Mouse (Mus musculus) forebrain, embryonic 13.5 days (tissue): ENCODE measurements at regions not wholly inside any gene's neighbourhood (a gene's known extent, or its start where the extent isn't known, plus 50 kb on each side); places are given as distances from the start of the nearest gene placed in this dataset.
"Not testable (repeated sequence)": the region's sequence is repeated elsewhere in the genome, so short reads cannot be mapped to it uniquely, and the experiment has no call there.

ENCODE experiments used
- ATAC-seq: fragments of 200-750 bp; cut with Nextera tagmentation; 2 replicates; pipeline ENCODE4 v1.8.0; 2017
- H3K27ac ChIP-seq: fragments of 300-500 bp; sonication (generic); 2 replicates; pipeline ENCODE4 v1.5.1; 2015; ENCODE audit warnings: inconsistent platforms, mild to moderate bottlenecking, moderate library complexity
- H3K27me3 ChIP-seq: fragments of 300-500 bp; sonication (generic); 2 replicates; pipeline ENCODE4 v1.6.1; 2015; ENCODE audit warnings: mild to moderate bottlenecking, inconsistent platforms
- H3K36me3 ChIP-seq: fragments of 300-500 bp; sonication (generic); 2 replicates; pipeline ENCODE4 v1.6.1; 2015; ENCODE audit warnings: mild to moderate bottlenecking, inconsistent platforms; ENCODE audit not compliant: poor library complexity, severe bottlenecking
- H3K4me1 ChIP-seq: fragments of 300-500 bp; sonication (generic); 2 replicates; pipeline ENCODE4 v1.6.1; 2015; ENCODE audit warnings: inconsistent platforms
- H3K4me2 ChIP-seq: fragments of 300-500 bp; sonication (generic); 2 replicates; pipeline ENCODE4 v1.6.1; 2015; ENCODE audit warnings: inconsistent platforms, mild to moderate bottlenecking, moderate library complexity
- H3K4me3 ChIP-seq: fragments of 300-500 bp; sonication (generic); 2 replicates; pipeline ENCODE4 v1.5.1; 2015; ENCODE audit warnings: mild to moderate bottlenecking, inconsistent platforms
- H3K9ac ChIP-seq: fragments of 300-500 bp; sonication (generic); 2 replicates; pipeline ENCODE4 v1.6.1; 2015; ENCODE audit warnings: mild to moderate bottlenecking, inconsistent platforms
- H3K9me3 ChIP-seq: fragments of 300-500 bp; sonication (generic); replicated peaks from 2 replicates; pipeline ENCODE4 v1.6.1; 2016; ENCODE audit warnings: inconsistent platforms
- WGBS: fragments of 180-500 bp; shearing (Covaris S2); methylation state at CpG from one replicate; pipeline ENCODE4 v1.1.7; 2015; 5-methylcytosine and 5-hydroxymethylcytosine counted together

DNA sequence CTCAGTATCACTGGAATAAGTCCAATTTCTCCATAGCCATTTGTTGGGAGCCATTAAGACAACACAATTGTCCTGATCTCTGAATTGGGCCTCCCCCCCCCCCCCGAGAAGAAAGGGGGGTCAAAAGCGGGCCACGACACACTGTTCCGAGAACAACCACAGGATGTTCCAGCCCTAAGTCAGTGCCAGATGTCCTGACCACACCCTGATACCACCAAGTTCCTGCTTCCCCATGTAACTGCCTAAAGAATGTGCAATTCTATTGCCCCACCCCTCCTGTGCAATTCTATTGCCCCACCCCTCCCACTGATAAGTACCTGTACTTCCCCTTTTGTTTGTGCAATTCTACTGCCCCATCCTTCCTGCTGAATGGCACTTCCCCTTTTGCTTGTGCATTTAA is 80.4 kb downstream of the Enc1 start:
- WGBS = 82% methylated on average over 4 of the region's 4 CpGs

GRCm38 (mm10) chr13:97320756-97321155 is 79.9 kb downstream of the Enc1 start:
- Histone ChIP-seq H3K36me3 (no peaks in the 10 kb centered on the region), H3K9ac (no peak overlapping the region), H3K4me1 (peaks cover 7% of the 10 kb centered on the region; the same call in 1 of the 2 replicates), H3K27ac (no peak overlapping the region), H3K27me3 (no peaks in the 10 kb centered on the region; the same call in 1 of the 2 replicates), H3K9me3 (no peaks in the 10 kb centered on the region), H3K4me3 (no peak overlapping the region), H3K4me2 (no peak overlapping the region)
- WGBS = 21% methylated on average over 4 of the region's 4 CpGs
- ATAC-seq = no peak

More for the DNA sequence above, 80.4 kb downstream of the Enc1 start:
- not testable (repeated sequence) for H3K36me3 ChIP-seq, H3K4me3 ChIP-seq, H3K4me1 ChIP-seq, H3K9ac ChIP-seq, ATAC-seq, H3K9me3 ChIP-seq, H3K27me3 ChIP-seq, H3K27ac ChIP-seq, H3K4me2 ChIP-seq

GRCm38 (mm10) chr13:97320298-97320697 is 79.4 kb downstream of the Enc1 start:
- WGBS = 80% methylated on average over 1 of the region's 1 CpGs
- peaks cover 7% of the 10 kb centered on the region; the same call in 1 of the 2 replicates for H3K4me1 ChIP-seq
- H3K9me3 ChIP-seq = no peaks in the 10 kb centered on the region
- no peak overlapping the region for H3K9ac ChIP-seq
- no peak overlapping the region for H3K4me2 ChIP-seq
- H3K27ac ChIP-seq = no peak overlapping the region
- ATAC-seq = no peak
- H3K4me3 ChIP-seq = no peak overlapping the region
- no peaks in the 10 kb centered on the region for H3K36me3 ChIP-seq
- H3K27me3 ChIP-seq = no peaks in the 10 kb centered on the region; the same call in 1 of the 2 replicates

DNA sequence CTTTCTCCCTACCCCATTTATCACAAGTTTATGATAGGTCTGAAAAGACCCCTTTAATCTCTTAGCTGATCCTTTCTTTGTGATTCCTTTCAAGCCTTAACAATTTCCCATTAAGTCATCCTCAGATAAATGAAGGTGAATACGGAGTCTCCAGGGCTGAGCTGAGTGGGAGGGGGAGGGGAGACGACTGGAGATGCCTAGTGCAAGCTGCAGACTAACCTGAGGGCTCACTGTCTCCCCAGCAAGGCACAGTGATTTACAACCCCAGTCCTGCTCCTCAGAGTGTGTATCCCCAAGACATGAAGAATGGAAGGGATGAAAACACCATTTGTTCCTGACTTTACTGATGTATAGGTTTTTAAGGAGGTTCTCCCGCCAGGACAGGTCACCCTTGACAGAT is 76.7 kb downstream of the Enc1 start:
- Histone ChIP-seq H3K4me1 (peaks cover 17% of the 10 kb centered on the region), H3K9ac (no peak overlapping the region), H3K4me2 (no peak overlapping the region), H3K27ac (peak overlapping the region; percentile 15; the same call in 1 of the 2 replicates), H3K36me3 (no peaks in the 10 kb centered on the region), H3K27me3 (no peaks in the 10 kb centered on the region), H3K9me3 (no peaks in the 10 kb centered on the region), H3K4me3 (no peak overlapping the region)
- no peak for ATAC-seq
- 20% methylated on average over 3 of the region's 3 CpGs for WGBS

GRCm38 (mm10) chr13:97312420-97313370 is 71.8 kb downstream of the Enc1 start:
- no peak for ATAC-seq
- H3K9ac ChIP-seq = no peak overlapping the region
- H3K9me3 ChIP-seq = no peaks in the 10 kb centered on the region
- peaks cover 31% of the 10 kb centered on the region for H3K4me1 ChIP-seq
- H3K4me2 ChIP-seq = no peak overlapping the region
- H3K36me3 ChIP-seq = no peaks in the 10 kb centered on the region
- H3K27ac ChIP-seq = no peak overlapping the region
- WGBS = 60% methylated on average over 16 of the region's 16 CpGs
- H3K4me3 ChIP-seq = no peak overlapping the region
- H3K27me3 ChIP-seq = no peaks in the 10 kb centered on the region

GRCm38 (mm10) chr13:97311340-97311739 is 70.4 kb downstream of the Enc1 start:
- no peak for ATAC-seq
- no peaks in the 10 kb centered on the region for H3K9me3 ChIP-seq
- no peak overlapping the region for H3K9ac ChIP-seq
- H3K36me3 ChIP-seq = no peaks in the 10 kb centered on the region
- WGBS = 4% methylated on average over 4 of the region's 4 CpGs
- no peak overlapping the region for H3K4me3 ChIP-seq
- H3K4me2 ChIP-seq = no peak overlapping the region
- peaks cover 25% of the 10 kb centered on the region for H3K4me1 ChIP-seq
- H3K27ac ChIP-seq = no peak overlapping the region
- no peaks in the 10 kb centered on the region for H3K27me3 ChIP-seq

DNA sequence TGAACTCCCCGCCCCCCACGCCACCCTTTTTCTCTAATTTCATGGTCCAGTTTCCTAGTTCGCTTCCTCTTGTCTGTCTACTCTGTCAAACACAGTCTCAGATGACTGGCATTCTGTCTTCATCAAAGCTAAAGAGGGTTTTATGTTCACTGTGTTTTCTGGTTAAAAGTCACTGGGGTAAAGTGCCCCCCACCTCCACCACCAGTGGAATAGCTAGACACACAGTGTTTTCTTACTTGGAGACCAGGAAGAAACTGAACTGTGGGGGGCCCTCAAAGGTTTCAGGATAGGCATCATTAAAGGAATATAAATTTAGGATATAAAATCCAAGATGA is 69.9 kb downstream of the Enc1 start:
- 51% methylated on average over 3 of the region's 3 CpGs for whole genome bisulfite sequencing

DNA sequence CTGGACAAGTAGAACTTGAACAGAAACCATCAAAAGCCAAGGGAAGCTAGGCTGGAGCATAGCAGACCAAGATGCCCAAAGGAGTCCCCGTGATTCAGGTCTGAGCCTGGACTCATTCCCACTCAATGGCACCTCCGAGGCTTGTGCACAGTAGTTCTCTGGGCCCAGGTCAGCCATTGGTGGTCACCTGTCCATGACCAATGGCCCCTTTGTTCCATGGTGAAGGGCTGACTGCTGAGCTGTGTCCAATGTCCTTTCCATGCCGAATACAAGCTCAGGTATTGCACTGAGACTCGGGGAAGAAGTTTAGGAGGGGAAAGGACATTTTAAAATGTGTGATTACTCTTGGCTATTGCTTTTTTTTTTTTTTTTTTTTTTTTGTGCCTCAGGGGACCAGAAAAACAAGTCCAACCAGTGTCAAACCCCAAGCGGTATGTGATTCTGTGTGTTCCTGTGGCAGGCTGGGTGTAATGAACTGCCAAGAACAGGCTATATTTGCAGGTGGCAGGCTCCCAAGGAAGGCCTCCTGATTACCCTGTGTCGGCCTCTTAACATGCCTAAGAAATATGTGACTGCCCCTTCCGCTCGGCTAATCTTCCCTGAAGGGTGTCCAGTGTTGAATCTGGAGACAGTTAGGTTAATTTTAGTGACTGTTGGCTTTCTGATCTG is 69.4 kb downstream of the Enc1 start:
- H3K4me2 ChIP-seq = no peak overlapping the region
- no peak for ATAC-seq
- no peaks in the 10 kb centered on the region for H3K36me3 ChIP-seq
- no peaks in the 10 kb centered on the region for H3K27me3 ChIP-seq
- no peak overlapping the region for H3K9ac ChIP-seq
- H3K27ac ChIP-seq = no peak overlapping the region
- no peaks in the 10 kb centered on the region for H3K9me3 ChIP-seq
- 48% methylated on average over 8 of the region's 8 CpGs for WGBS
- peaks cover 25% of the 10 kb centered on the region for H3K4me1 ChIP-seq
- no peak overlapping the region for H3K4me3 ChIP-seq

More for the DNA sequence above, 69.9 kb downstream of the Enc1 start:
- peaks cover 25% of the 10 kb centered on the region for H3K4me1 ChIP-seq
- H3K4me2 ChIP-seq = no peak overlapping the region
- H3K27me3 ChIP-seq = no peaks in the 10 kb centered on the region
- no peaks in the 10 kb centered on the region for H3K9me3 ChIP-seq
- H3K9ac ChIP-seq = no peak overlapping the region
- no peaks in the 10 kb centered on the region for H3K36me3 ChIP-seq
- ATAC-seq = no peak
- H3K27ac ChIP-seq = no peak overlapping the region
- no peak overlapping the region for H3K4me3 ChIP-seq

- ATAC-seq = no peak
- no peak overlapping the region for H3K27ac ChIP-seq
- no peaks in the 10 kb centered on the region for H3K9me3 ChIP-seq
- no peaks in the 10 kb centered on the region for H3K36me3 ChIP-seq
- no peaks in the 10 kb centered on the region for H3K27me3 ChIP-seq
- H3K4me1 ChIP-seq = peaks cover 25% of the 10 kb centered on the region
- no peak overlapping the region for H3K4me3 ChIP-seq
- H3K4me2 ChIP-seq = no peak overlapping the region
- no peak overlapping the region for H3K9ac ChIP-seq
- WGBS = 94% methylated on average over 3 of the region's 3 CpGs
These were observed 68.5 kb downstream of the Enc1 start for GRCm38 (mm10) chr13:97309411-97309810.

DNA sequence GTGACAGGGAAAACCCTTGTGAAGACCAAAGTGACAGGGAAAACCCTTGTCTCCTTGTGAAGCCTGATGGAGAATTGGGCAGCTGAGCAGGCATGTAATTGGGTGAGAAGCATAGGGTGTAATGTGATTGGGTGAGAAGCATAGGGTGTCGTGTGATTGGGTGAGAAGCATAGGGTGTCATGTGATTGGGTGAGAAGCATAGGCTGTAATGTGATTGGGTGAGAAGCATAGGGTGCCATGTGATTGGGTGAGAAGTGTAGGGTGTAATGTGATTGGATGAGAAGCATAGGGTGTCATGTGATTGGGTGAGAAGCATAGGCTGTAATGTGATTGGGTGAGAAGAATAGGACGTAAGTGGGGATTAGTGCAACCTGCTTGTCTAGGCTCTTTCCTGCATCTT is 67.5 kb downstream of the Enc1 start:
- no peak overlapping the region for H3K27ac ChIP-seq
- WGBS = 97% methylated on average over 2 of the region's 2 CpGs
- no peaks in the 10 kb centered on the region for H3K36me3 ChIP-seq
- peaks cover 24% of the 10 kb centered on the region for H3K4me1 ChIP-seq
- H3K4me3 ChIP-seq = no peak overlapping the region
- no peak overlapping the region for H3K9ac ChIP-seq
- H3K4me2 ChIP-seq = no peak overlapping the region
- no peaks in the 10 kb centered on the region for H3K27me3 ChIP-seq
- no peak for ATAC-seq
- no peaks in the 10 kb centered on the region for H3K9me3 ChIP-seq
